In the genomic region with DNA sequence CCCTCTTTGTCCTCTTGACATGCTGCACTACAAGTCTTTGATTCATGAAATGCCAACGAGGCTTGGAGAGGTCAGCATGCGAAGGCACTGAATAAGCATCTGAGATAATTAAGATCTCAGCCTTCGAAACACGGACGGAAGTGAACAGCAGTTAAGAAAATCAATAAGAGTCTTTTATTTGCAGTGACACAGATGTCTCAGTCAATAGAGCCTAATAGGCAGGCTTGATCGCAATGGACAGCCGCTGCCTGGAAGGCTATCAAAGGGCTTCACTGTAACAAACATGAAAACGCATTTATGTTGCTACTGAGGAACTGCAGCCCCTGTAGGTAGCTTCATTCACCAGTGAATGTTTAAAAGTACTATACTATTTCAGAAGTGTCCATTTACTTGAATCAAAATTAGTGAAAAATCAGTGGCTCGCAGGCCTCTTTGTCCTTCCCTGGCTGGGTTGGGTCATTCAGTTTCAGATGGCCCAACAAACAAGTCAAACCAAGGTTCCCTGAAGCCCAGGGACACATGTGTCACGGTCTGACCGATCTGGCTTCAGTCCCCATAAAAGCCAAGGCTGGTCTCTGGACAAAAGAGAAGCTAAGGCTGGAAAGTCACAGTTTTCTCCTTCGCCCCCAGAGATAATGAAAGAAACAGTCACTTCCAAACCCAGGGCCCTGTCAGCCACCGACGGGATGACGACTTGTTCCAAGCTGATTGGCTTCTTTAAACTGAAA, we compare ENCODE assay signal across 14 mouse cellular contexts.
"Had no signal": no experiment of that assay in that cellular context is flagged by ENCODE, and none has a peak within 500 bp of the region (broad histone marks: within the 10 kb centered on the region; RNA-seq: fewer than 3 reads in every experiment).

No protein-coding gene starts in this region.

- H3K9me3 ChIP-seq: limb, embryonic 12.5 days; neural tube, embryonic 13.5 days had no signal

- H3K27me3 ChIP-seq: limb, embryonic 12.5 days; neural tube, embryonic 13.5 days had no signal

- H3K4me1 ChIP-seq: limb, embryonic 12.5 days had no signal

- H3K9ac ChIP-seq: limb, embryonic 12.5 days; liver, embryonic 14.5 days; neural tube, embryonic 13.5 days had no signal

- H3K4me3 ChIP-seq: limb, embryonic 12.5 days; neural tube, embryonic 13.5 days had no signal

- H3K27ac ChIP-seq: kidney, postnatal 0 days; limb, embryonic 12.5 days; liver, embryonic 14.5 days; neural tube, embryonic 13.5 days had no signal

- ATAC-seq: lung, postnatal 0 days; midbrain, embryonic 16.5 days had no signal

- DNase-seq: kidney, postnatal 36 days; layer of hippocampus, adult 9-11 months; liver; lung, adult 2 months; lung, postnatal 36 days; right cerebral cortex, adult 18-20 months; right cerebral cortex, postnatal 25 days; thymus, postnatal 36 days had no signal

- H3K4me2 ChIP-seq: limb, embryonic 12.5 days; neural tube, embryonic 13.5 days had no signal
